Mouse (Mus musculus): Measurements from ENCODE around the gene Vasp.
A peak's percentile ranks its signal among the peaks of the same experiment; 100 is the strongest.

Vasp gene

GRCm38 (mm10) chr7:19269721-19270441 lies 1.7 kb downstream of the Vasp start:
- DNase-seq, result peak; percentile 25

- no peak for DNase-seq
Measured at GRCm38 (mm10) chr7:19268993-19269681, 2.5 kb downstream of the Vasp start.

- DNase-seq, result no peak
Measured at GRCm38 (mm10) chr7:19267051-19267450, 4.6 kb downstream of the Vasp start.

- no peak for DNase-seq
Measured at GRCm38 (mm10) chr7:19265928-19266822, 5.4 kb downstream of the Vasp start.

GRCm38 (mm10) chr7:19265147-19265546 lies 6.5 kb downstream of the Vasp start:
- no peak for DNase-seq

- no peak for DNase-seq
Measured at GRCm38 (mm10) chr7:19258336-19258735, 13.3 kb downstream of the Vasp start.

- peak; percentile 51 for DNase-seq
Measured at GRCm38 (mm10) chr7:19257390-19258022, 14.1 kb downstream of the Vasp start.

GRCm38 (mm10) chr7:19256567-19256966 lies 15.1 kb downstream of the Vasp start:
- no peak for DNase-seq

GRCm38 (mm10) chr7:19255395-19255794 lies 16.2 kb downstream of the Vasp start:
- DNase-seq, result no peak

GRCm38 (mm10) chr7:19253437-19253836 lies 18.2 kb downstream of the Vasp start:
- DNase-seq, result no peak

GRCm38 (mm10) chr7:19252078-19252477 lies 19.5 kb downstream of the Vasp start:
- no peak for DNase-seq

GRCm38 (mm10) chr7:19247511-19247910 lies 24.1 kb downstream of the Vasp start:
- DNase-seq, result no peak

GRCm38 (mm10) chr7:19246855-19247254 lies 24.8 kb downstream of the Vasp start:
- no peak for DNase-seq

GRCm38 (mm10) chr7:19245083-19245482 lies 26.5 kb downstream of the Vasp start:
- no peak for DNase-seq

- no peak for DNase-seq
Measured at GRCm38 (mm10) chr7:19243858-19244257, 27.8 kb downstream of the Vasp start.

GRCm38 (mm10) chr7:19242005-19242404 lies 29.6 kb downstream of the Vasp start:
- DNase-seq, result no peak

GRCm38 (mm10) chr7:19240905-19241463 lies 30.6 kb downstream of the Vasp start:
- DNase-seq, result no peak

- no peak for DNase-seq
Measured at GRCm38 (mm10) chr7:19239986-19240385, 31.6 kb downstream of the Vasp start.

- DNase-seq, result peak; percentile 95
Measured at GRCm38 (mm10) chr7:19239423-19239822, 32.2 kb downstream of the Vasp start.

- no peak for DNase-seq
Measured at GRCm38 (mm10) chr7:19238344-19238743, 33.3 kb downstream of the Vasp start.

- DNase-seq, result no peak
Measured at GRCm38 (mm10) chr7:19236411-19236810, 35.2 kb downstream of the Vasp start.

GRCm38 (mm10) chr7:19235092-19235671 lies 36.4 kb downstream of the Vasp start:
- no peak for DNase-seq

Data from right cerebral cortex, postnatal 4 days (tissue).